Mouse (Mus musculus) spleen, postnatal 14 days (tissue): ENCODE results near the gene Grin1.
"Not testable (repeated sequence)": the region's sequence is repeated elsewhere in the genome, so short reads cannot be mapped to it uniquely, and the experiment has no call there.

ENCODE experiments used
- DNase-seq, 2 experiments: peaks; one replicate each; pipeline ENCODE4 v3.0.0; 2021 to 2022; ENCODE audit warnings: low spot score in 2 of 2

Gene Grin1

GRCm38 (mm10) chr2:25258887-25259286, 60.1 kb downstream of the Grin1 start:
- no peak for DNase-seq

DNA sequence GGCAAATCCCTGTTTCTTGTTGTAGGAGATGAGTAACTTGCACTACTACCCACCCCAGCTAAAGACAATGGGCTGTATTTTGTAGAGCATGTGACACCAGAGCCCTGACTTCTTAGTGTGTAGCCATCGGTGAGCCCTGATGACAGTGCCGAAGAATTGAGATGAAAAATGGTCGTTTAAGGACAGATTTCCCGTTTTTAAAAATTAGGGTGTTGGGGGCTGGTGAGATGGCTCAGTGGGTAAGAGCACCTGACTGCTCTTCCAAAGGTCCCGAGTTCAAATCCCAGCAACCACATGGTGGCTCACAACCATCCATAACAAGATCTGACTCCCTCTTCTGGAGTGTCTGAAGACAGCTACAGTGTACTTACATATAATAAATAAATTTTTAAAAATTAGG, 61.7 kb downstream of the Grin1 start:
- DNase-seq: not testable (repeated sequence)

DNA sequence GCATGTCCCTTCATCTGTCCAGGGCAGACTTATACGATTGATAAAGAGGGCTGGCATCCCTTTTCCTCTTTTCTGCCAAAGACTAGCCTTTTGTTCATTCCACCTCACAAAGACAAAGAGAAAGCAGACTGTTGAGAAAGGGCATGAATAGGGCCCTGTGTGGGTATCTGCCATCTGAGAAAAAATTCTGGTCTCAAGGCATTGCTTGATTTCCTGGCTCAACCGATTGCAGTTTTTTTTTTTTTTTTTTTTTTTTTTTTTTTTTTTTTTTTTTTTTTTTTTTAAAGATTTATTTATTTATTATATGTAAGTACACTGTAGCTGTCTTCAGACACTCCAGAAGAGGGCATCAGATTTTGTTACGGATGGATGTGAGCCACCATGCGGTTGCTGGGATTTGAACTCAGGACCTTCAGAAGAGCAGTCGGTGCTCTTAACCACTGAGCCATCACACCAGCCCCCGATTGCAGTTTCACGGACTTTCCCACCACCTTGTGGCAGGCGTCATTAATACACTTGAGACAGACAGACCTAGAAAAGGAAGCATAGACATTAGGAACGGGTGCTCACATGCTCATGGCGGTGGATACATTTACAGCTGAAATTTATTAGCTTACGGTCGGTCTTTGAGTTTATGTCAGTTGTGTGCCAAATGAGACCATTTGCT, 62.4 kb downstream of the Grin1 start:
- peak in 1 of 2 experiments; percentile 61 for DNase-seq

GRCm38 (mm10) chr2:25255284-25255779, 63.7 kb downstream of the Grin1 start, which contains the start of gene Tmem203:
Gene Tmem203, plus strand, starts transcription at chr2:25255439.
- peak; percentile 73 to 82 for DNase-seq

- no peak for DNase-seq
Measured at GRCm38 (mm10) chr2:25252331-25252730, 66.7 kb downstream of the Grin1 start.

GRCm38 (mm10) chr2:25246183-25247072, 72.6 kb downstream of the Grin1 start, which contains the start of gene AL732309.1:
Gene AL732309.1, minus strand, starts transcription at chr2:25246863.
- no peak for DNase-seq

DNA sequence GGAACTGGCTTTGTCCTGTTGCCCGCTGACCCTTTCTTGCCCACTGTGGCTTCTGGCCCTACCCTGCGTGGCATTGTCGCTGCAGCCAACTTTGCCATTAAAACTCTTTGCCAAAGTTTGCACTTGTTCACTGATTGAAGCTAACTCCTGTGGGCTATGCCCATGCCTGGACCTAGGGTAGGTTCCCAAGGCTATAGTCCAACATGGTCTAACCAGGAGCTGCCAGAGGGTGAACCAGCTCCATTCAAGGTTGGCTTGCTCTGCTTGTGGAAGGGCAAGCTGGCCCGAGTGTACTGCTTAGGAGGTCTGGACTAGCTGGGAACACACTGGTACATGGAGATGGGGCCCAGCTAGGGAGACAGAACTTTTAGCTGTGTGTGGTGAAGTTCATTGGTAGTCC, 74.8 kb downstream of the Grin1 start:
- DNase-seq: no peak

- no peak for DNase-seq
Measured at GRCm38 (mm10) chr2:25243342-25243741, 75.6 kb downstream of the Grin1 start.

GRCm38 (mm10) chr2:25242101-25242506, 76.9 kb downstream of the Grin1 start, which contains the start of the genes Rnf208 and Cysrt1:
Gene Rnf208, plus strand, starts transcription at chr2:25242255.
Gene Cysrt1, minus strand, starts transcription at chr2:25242452.
- no peak for DNase-seq

GRCm38 (mm10) chr2:25241438-25241775, 77.6 kb downstream of the Grin1 start:
- DNase-seq: no peak
